Mouse (Mus musculus) lung, postnatal 0 days (tissue): Measurements from ENCODE around the gene Ttc23l.

Experiments
- CTCF ChIP-seq: IDR thresholded peaks from 2 replicates; pipeline ENCODE4 v1.5.1; 2016; ENCODE audit warnings: antibody characterized with exemption, mild to moderate bottlenecking
- EP300 ChIP-seq: IDR thresholded peaks from 2 replicates; pipeline ENCODE4 v1.6.1; 2016; ENCODE audit warnings: antibody characterized with exemption, mild to moderate bottlenecking, control low read depth

- TF ChIP-seq CTCF: no peak
- TF ChIP-seq EP300: no peak
Measured at GRCm38 (mm10) chr15:10554336-10554735, 4.1 kb downstream of the Ttc23l start.
